Mouse (Mus musculus): Measurements from ENCODE around the gene Lgals4. TPM values are rescaled to one million over a fixed set of nuclear protein-coding genes. Genes with fewer than 3 reads are reported as not detected.
A peak's percentile ranks its signal among the peaks of the same experiment; 100 is the strongest.

Lgals4 gene
- total RNA-seq (2017), result 1.2 to 7.4 TPM (median 5.5 TPM) in 3 replicates

- no peak for ATAC-seq (replicated peaks; ENCODE audit: insufficient number of reproducible peaks, low FRiP score, low TSS enrichment, poor library complexity, severe bottlenecking)
These were observed at the start of gene Lgals4 for GRCm38 (mm10) chr7:28833723-28834347. Gene Lgals4, plus strand, starts transcription at chr7:28833854.

DNA sequence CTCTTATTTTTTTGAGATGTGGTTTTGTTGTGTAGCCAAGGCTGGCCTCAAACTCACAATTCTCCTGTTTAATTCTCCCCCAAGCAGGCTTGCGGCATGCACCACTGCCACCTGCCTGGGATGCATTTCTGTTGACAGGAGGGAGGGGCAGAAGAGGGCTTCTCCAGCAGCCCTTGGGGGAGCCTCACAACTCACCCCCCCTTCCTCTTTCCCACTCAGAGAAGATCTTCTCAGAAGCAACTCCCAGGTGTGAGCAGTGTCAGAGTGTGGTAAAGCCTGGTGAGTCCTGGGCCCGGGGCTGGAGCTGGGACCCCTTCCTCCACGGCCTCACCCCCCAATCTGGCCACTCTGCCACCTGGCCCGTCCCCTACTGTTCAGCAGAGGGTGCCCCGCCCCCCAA, 48.5 kb upstream of the Lgals4 start:
- ATAC-seq (replicated peaks; ENCODE audit: insufficient number of reproducible peaks, low FRiP score, low TSS enrichment, poor library complexity, severe bottlenecking), result no peak

DNA sequence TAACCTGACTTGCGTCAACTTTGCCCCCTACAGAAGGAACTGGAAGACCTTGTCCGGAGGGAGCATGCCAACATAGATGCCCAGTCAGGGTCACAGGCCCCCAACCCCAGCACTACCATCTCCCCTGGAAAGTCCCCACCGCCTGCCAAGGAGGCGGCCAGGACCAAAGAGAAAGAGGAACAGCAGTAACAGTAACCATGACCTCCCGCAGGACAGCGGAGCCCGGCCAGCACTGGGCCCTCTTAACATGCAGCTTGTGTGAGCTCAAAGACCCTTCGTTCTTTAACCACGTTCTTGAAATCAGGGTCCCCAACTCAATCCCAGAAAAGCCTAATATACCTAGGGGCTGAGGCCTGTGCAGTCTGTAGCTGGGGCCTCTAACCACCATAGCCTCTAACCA, 45.8 kb upstream of the Lgals4 start:
- ATAC-seq (replicated peaks; ENCODE audit: insufficient number of reproducible peaks, low FRiP score, low TSS enrichment, poor library complexity, severe bottlenecking), result no peak

DNA sequence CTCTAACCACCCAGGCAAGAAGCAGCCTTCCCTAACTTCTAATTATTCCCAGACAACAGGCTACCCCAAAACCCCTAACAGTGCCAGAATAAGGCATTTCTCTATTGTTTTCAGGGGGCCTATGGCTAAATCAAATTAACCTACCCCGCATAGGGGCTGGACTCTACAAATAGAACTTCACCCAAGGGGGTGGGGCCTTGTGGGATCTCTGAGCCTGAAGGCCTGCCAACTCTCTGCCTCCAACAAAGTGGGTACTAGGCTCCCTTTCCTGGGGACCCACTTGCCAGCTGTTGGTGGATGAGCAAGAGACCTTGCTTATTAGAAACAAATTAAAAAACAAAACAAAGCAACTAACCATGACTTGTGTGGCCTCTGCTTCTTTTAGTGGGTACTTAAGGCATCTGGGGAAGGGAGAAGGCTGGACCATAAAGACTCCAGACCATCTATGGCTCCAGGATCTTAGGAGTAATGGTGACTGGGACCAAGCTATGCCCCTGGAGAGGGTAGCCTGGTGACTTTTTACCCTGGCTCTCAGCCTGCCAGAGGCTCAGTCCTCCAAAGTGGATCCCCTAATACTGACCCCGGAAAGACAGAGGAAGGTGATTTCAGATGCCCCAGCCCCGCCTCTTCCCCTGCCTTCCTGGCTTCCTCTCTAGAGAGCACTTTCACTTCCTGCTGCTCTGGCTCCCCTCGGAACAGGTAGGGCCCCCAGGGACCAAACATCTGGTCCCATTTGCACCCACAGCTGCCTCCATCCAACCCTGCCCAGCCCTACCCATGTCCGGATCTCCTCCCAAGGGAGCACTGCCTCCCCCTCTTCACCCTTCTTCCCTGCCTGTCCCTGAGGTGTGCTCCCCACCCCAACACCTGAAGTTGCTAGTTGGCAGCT, 45.1 kb upstream of the Lgals4 start, which contains the start of gene Rinl:
Gene Rinl (plus strand): TSS at position 663 of the 889 bp plus-strand sequence.
- peak; percentile 40 for ATAC-seq (replicated peaks; ENCODE audit: insufficient number of reproducible peaks, low FRiP score, low TSS enrichment, poor library complexity, severe bottlenecking)

DNA sequence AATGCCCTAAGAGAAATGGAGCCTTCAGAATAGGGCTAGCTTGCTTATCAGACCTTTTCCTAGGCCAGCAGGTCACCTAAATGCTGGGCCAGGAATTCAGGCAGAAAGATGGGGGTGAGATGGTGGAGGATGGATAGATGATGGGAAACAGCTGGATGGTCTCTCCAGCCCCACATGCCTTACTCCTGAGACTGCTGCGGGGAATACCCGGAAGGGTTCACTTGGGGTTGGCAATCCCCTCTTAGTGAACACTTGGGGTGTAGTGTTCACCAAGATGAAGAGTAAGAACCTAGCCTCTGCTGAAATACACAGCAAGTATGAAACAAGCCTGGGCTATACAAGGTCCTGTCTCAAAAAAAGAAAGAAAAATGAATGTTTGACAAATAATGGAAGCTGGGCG, 44.4 kb upstream of the Lgals4 start:
- ATAC-seq (replicated peaks; ENCODE audit: insufficient number of reproducible peaks, low FRiP score, low TSS enrichment, poor library complexity, severe bottlenecking), result no peak

GRCm38 (mm10) chr7:28790066-28790806, 43.4 kb upstream of the Lgals4 start:
- no peak for ATAC-seq (replicated peaks; ENCODE audit: insufficient number of reproducible peaks, low FRiP score, low TSS enrichment, poor library complexity, severe bottlenecking)

DNA sequence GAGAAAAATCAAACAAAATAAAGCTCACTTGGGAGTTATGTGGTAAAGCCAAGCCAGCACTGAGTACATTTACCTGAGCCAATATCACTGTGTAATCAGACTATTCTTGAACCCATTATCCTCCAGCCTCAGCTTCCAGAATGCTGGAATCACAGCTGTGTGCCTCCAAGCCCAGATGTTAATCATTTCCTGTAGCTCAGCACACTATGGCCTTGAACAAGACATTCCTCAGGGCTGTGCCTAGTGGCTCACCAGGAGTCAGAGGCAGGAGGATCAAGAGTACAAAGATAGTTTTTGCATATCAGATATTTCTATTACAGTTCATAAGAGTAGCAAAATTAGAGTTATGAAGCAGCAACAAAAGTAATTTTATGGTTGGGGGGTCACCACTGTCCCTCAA, 41.9 kb upstream of the Lgals4 start:
- no peak for ATAC-seq (replicated peaks; ENCODE audit: insufficient number of reproducible peaks, low FRiP score, low TSS enrichment, poor library complexity, severe bottlenecking)

GRCm38 (mm10) chr7:28792391-28793185, 41.1 kb upstream of the Lgals4 start:
- peak; percentile 32 for ATAC-seq (replicated peaks; ENCODE audit: insufficient number of reproducible peaks, low FRiP score, low TSS enrichment, poor library complexity, severe bottlenecking)

DNA sequence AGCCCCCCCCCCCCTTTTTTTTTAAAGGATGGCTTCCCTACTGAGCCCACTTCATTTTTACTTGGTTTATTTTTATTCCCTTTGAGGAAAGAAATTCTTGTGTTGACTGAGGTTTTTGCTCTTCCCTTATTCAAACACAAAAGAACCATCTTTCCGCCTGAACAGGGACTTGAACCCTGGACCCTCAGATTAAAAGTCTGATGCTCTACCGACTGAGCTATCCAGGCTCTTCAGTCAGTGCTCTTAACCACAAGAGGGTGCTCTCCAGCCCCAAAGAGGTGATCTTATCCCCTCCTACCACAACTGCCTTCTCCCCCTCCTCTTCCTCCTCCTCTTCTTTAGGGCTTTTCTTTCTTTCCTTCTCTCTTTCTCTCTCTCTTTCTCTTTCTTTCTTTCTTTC, 39.8 kb upstream of the Lgals4 start:
- no peak for ATAC-seq (replicated peaks; ENCODE audit: insufficient number of reproducible peaks, low FRiP score, low TSS enrichment, poor library complexity, severe bottlenecking)

DNA sequence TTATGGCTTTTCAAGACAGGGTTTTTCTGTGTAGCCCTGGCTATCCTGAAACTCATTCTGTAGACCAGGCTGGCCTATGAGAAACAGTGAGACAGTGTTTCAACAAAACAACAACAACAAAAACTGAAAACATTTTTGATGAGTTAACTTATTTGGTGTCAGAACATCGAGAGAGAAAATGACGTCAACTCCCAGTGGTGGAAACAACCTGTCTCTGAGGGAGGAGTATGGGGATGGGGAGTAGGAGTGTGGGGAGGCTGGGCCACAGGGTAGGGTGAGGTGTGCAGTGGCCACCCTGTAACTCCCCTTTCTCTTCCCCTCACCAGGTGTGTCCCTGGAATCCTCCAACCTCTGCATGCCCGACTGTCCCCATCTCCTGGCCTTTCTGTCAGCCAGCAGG, 39.2 kb upstream of the Lgals4 start:
- ATAC-seq (replicated peaks; ENCODE audit: insufficient number of reproducible peaks, low FRiP score, low TSS enrichment, poor library complexity, severe bottlenecking), result no peak

DNA sequence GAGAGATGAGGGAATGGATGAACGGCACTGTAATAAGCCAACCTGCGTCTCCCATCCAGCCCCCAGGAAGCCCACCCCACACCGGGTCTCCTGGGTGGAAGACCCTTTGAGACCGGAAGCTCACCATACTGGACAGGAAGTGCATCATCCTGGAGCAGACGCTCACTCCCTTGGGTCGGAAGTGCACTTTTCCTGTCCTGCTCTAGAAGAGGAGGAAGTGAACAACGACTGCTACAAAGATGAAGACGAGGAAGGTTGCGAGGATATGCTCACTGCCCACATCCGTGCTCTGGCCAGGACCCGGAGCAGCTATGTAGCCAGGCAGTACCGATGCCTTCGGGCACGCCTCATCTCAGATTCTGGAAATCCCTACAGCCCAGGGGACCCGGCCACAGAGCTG, 37.8 kb upstream of the Lgals4 start:
- ATAC-seq (replicated peaks; ENCODE audit: insufficient number of reproducible peaks, low FRiP score, low TSS enrichment, poor library complexity, severe bottlenecking), result peak; percentile 50

DNA sequence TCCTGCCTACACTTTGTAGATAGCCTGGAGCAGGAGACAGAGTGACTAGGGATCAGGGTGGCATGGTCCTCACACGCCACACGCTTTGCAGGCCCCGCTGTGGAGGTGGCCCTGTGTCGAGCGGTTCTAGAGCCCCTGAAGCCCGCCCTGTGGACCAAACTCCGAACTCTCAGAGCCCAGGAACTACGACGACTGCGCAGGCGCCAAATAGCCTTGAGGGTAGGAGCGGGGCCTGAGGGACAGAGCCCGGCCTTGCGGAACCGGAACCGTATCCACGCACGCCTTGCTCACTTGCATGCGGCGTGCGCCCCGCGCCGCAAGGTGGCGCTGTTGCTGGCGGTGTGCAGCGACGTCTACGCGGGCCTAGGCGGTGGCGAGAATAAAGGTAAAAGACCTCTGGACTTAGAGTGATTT, 37.1 kb upstream of the Lgals4 start:
- peak; percentile 76 for ATAC-seq (replicated peaks; ENCODE audit: insufficient number of reproducible peaks, low FRiP score, low TSS enrichment, poor library complexity, severe bottlenecking)

- ATAC-seq (replicated peaks; ENCODE audit: insufficient number of reproducible peaks, low FRiP score, low TSS enrichment, poor library complexity, severe bottlenecking), result no peak
These were observed 33.7 kb upstream of the Lgals4 start for GRCm38 (mm10) chr7:28799994-28800393.

DNA sequence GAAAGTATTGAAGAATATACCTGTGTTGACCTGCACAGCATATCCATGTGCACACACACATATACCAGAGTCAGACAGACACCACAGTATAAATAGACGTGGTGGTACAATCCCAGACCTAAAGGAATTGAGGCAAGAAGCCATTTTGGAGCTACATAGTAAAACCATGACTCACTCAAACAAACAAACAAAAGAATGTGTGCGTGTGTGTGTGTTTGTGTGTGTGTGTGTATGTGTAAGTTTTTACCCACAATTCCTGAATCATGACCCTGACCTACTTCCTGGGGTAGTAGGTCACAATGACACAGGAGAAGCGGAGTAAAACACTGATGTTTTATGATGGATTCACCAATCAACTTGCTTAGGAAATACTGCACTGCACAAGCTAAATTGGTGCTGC, 32.2 kb upstream of the Lgals4 start:
- no peak for ATAC-seq (replicated peaks; ENCODE audit: insufficient number of reproducible peaks, low FRiP score, low TSS enrichment, poor library complexity, severe bottlenecking)

DNA sequence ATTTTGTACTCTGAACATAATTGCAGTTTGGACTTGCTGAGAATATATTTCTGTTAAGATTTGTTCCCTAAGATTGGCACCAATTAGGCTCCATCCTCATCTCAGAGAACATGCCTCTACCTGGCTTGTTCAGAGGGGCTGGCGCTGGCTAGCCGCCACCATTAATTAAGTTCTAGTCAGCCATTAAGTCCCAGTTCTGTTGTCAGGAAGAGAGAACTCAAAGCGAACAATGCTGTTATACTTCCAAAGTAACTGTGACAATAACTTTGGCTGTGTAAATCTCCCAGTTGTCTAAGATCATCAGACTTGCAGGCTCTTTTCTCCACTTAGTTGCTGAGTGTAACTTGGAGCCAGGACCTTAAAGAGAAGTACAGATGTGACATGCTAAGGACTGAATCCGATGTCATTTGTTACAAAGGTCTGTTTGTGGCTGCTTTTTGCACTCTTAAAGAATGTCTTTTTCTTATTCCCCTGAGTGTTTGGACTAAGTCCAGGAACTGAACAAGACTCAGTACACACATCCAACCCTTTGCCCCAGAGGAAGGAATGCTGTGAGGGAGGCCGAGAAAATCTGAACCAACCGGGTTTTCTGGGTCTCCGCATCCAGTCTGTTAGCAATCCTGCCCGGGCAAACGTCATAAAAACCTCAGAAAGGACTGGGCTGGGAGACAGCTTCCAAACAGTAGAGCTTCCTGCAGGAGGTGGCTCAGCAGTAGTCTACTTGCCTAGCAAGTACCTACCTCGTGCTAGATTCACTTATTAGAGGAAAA, 31.6 kb upstream of the Lgals4 start:
- ATAC-seq (replicated peaks; ENCODE audit: insufficient number of reproducible peaks, low FRiP score, low TSS enrichment, poor library complexity, severe bottlenecking), result no peak

DNA sequence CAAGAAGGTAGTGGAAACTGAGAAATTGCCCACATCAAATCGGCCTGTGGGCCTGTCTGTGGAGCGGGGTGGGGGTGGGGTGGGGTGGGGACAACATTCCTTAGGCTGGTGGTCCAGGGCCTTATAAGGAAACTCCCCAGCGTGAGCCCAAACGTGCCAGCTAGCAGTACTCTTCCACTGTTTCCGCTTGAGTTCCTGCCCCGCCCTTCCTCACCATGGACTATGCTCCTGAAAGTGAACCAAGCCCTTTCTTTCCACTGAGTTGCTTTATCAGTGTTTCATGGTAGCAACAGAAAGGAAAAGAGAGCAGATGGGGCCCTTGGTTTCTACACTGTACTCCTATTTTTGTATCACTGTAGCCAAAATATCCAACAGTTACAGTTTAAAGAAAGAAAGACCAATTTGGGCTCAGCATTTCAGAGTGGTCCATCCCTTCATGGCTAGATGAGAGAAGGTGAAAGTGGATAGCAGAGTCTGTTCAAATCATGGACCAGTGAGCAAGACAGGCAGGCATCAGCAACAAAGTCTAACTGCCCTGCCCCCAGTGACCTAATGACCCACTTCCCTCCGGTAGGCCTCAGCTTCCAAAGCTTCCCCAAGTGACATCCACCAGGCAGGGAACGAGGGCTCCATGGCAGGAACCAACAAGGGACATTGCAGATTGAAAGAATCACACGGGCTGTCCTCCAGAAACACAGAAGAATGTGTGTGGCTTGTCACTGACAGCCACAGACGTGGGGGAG, 30.6 kb upstream of the Lgals4 start:
- ATAC-seq (replicated peaks; ENCODE audit: insufficient number of reproducible peaks, low FRiP score, low TSS enrichment, poor library complexity, severe bottlenecking), result no peak

- no peak for ATAC-seq (replicated peaks; ENCODE audit: insufficient number of reproducible peaks, low FRiP score, low TSS enrichment, poor library complexity, severe bottlenecking)
These were observed 29.9 kb upstream of the Lgals4 start for GRCm38 (mm10) chr7:28803756-28804155.

Measured in monocyte, adult 5-6 weeks (primary cell).